Mouse (Mus musculus) cerebellum, adult 8-10 months (tissue): ENCODE data around the gene Tenm3.

Source experiments
- DNase-seq: peaks from one replicate; pipeline ENCODE4 v3.0.0; 2022

Tenm3 gene

DNA sequence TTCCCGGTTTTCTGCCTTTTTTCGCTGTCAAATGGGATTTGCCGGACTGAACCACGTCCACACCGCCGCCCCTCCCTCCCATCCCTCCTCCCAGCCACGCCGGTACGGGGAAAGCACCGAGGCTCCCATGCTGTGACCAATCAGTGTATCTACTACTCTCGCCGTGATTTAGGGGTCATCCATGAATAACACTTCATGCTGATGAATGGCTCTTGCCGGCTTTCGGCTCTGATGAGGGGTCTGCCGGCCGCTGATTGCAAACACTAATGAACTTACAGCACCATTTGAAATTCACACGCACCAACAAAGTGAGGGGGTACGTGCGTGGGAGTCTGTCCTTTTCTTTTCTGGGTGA, at the start of gene Tenm3:
Tenm3 (minus strand) TSS at position 21 of the 355 bp plus-strand sequence.
- no peak for DNase-seq

DNA sequence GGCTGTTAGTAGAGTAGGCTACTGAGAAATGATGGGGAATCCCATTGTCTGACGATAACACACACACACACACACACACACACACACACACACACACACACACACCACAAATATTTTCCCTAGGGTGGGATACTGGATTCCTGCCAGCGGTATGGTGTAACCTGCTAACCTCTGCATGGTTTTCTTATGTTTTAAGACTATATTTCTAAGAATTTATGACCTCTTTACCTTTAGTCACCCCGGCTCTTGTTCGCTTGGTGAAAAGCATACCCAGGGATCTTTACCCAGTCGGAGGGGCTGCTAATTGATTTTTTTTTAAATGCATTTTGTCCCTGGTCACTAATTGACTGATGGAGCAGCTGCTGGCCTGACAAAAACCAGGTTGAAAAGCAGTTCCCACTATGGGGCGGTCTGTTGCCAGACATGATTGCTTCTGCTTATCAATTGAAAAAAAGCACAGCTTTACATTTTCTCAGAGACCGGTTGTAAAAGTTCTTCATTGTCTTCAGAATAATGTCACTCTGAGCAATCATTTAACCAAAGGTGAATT, 46.5 kb upstream of the Tenm3 start:
- no peak for DNase-seq

DNA sequence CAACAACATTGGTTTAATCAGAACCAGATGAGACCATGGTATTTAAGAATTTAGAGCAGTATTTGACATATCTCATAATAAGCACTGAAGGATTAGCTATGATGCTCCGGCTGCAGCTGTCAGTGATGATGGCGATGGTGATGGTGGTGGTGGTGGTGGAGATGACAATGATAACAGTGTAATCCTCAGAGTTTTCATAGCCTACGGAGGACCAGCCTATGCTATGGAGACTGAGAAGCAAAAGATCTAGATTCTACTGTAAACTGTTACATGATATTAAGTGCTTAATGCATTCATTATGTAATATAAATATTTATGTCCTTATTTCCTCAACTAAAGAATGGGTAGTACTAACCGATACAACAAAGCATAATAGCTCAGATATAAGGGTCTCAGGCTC, 40.5 kb upstream of the Tenm3 start:
- no peak for DNase-seq

DNA sequence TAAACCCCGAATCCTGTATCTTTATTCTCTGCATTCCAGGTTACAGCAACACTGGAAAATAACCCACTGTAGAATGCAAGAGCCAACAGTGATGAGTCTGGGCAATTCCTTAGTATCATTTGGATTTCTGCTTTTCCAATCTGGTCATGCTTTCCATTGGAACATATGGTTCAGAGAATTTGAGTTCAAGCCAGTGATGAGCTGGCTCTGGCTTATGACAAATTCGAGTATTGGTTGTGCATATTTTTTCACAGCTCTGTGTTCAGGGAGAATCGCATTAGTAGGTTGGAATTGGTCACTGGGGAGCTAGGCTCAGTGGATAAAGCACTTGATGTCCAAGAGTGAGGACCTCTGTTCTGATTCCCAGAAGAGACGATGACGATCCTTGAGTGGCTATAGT, 36.8 kb upstream of the Tenm3 start:
- no peak for DNase-seq

DNA sequence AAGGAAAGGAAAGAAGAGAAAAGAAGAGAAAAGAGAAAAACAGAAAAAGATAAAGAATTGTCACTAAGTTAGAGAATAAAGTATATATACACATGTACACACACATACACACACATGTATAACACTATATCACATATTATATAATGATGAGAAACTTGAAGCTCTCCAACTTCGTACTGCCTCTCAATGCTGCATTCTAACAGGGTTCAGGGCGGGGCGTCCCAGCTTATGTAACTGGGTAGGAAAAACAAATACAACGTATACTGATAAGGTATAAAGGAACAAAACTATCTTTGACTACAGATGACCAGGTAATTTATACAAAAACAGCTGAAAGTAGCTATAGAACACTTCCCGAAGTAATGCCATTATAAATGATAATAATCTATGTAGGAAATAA, 22.2 kb upstream of the Tenm3 start:
- no peak for DNase-seq

- DNase-seq = no peak
Observed at GRCm38 (mm10) chr8:48865485-48865884, 21.7 kb upstream of the Tenm3 start.

- no peak for DNase-seq
Observed at GRCm38 (mm10) chr8:48850223-48851010, 6.7 kb upstream of the Tenm3 start.

GRCm38 (mm10) chr8:48849091-48849616, 5.4 kb upstream of the Tenm3 start:
- DNase-seq = no peak

- DNase-seq = no peak
Observed at GRCm38 (mm10) chr8:48844961-48845360, 1.2 kb upstream of the Tenm3 start.

GRCm38 (mm10) chr8:48844370-48844905, 687 bp upstream of the Tenm3 start:
- no peak for DNase-seq

GRCm38 (mm10) chr8:48842991-48843930, 490 bp downstream of the Tenm3 start:
- DNase-seq = no peak

- no peak for DNase-seq
Observed at GRCm38 (mm10) chr8:48842516-48842990, 1.2 kb downstream of the Tenm3 start.

- no peak for DNase-seq
Observed at GRCm38 (mm10) chr8:48842035-48842434, 1.7 kb downstream of the Tenm3 start.

DNA sequence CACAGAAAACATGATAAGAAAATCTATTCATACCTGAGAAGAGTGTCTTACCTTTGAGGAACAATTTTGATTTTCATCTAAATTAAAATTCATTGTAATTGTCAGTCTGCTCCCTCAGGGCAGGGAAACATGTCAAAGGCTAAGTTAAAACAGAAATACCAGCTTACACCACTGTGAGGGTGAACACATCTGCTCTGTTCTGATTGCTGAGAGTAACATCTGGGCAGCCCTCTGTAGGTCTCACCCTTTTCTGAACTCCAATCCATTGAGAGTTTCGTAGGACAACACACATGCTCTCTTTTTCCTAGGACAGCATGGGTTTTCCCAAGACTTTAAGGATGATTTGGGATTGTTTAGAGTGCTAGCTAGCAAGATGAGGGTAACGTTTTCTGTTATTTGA, 8.0 kb downstream of the Tenm3 start:
- DNase-seq = no peak

- DNase-seq = no peak
Observed at GRCm38 (mm10) chr8:48827454-48827853, 16.3 kb downstream of the Tenm3 start.

DNA sequence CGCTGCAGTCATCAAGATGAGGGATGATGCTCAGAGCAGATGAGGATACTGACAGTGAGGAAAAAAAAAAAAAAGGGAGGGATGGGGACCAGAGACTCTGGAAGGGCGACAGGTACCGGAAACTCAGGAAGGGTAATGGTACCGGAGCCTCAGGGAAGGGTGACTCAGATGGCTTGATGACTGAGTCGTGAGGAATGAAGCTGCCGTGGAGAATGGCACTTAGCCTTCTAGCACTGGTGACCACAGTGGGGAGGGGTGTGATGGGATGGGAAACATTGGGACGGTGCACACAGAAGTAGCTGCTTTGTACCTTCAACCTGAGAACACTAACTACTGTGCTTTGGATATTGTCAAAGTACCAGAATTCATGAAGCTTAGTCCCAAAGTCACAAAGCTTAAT, 18.1 kb downstream of the Tenm3 start:
- no peak for DNase-seq

GRCm38 (mm10) chr8:48822291-48822690, 21.5 kb downstream of the Tenm3 start:
- no peak for DNase-seq

DNA sequence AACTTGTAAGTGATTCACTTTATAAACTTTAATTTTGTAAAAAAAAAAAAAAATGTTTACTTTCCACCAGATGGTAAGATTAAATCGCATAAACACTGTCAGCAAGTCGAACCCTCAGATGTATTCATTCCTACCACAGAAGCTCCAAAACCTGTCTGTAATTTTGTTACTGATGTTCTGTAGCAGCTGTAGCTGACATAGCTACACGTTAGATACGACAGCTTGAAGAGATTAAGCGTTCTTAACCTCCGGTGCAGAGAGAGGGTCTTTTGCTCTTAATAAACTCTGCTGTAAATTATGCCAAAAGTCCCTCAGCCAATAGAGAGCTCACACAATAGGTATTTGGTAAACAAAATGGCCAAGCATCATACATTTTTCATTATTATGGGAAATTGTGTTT, 23.8 kb downstream of the Tenm3 start:
- no peak for DNase-seq

- no peak for DNase-seq
Observed at GRCm38 (mm10) chr8:48819348-48819747, 24.4 kb downstream of the Tenm3 start.

GRCm38 (mm10) chr8:48816941-48817340, 26.8 kb downstream of the Tenm3 start:
- no peak for DNase-seq

DNA sequence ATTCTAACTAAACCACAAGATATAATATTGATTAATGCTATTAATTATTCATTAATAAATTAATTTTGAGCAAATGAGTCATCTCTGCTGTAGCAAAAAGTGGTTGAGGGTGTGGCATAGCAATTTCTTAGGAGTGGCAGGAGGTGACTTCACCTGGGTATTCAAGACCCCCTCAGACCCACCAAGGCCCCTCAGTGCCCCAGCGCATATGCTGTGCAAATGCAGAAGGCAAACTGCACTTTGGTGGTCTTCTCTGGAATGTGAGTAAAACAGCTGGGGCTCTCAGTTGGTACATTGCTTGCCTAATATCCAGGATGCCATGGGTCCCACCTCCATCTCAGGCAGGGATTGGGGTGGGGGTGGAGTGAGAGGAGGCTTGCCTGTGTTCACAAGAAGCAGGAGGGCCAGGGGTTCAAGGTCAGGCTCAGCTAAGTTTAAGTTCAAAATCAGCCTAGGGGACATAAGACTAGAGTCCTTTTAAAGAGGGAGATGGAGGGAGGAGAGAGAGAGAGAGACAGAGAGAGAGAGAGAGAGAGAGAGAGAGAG, 31.5 kb downstream of the Tenm3 start:
- DNase-seq = no peak

- DNase-seq = no peak
Observed at GRCm38 (mm10) chr8:48810615-48811014, 33.1 kb downstream of the Tenm3 start.

DNA sequence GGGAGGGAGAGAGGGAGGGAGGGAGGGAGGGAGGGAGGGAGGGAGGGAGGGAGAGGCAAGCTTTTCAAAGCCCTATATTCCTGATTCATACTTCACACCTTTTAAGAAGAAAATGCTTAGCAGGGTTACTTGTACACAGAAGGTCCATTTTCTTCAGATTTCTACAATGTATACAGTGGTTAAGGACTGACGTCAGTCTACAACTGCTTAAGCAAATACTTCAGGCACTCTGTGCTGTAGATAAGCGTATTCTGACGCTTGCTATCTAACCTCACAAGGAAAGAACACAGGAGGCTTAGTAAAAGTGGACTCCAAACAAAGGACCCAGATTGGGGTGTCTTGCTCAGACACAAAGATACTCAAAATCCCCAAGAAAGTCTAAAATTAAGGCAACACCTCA, 34.6 kb downstream of the Tenm3 start:
- no peak for DNase-seq
